17 mouse cellular contexts compared by ENCODE assay signal in the genomic region with DNA sequence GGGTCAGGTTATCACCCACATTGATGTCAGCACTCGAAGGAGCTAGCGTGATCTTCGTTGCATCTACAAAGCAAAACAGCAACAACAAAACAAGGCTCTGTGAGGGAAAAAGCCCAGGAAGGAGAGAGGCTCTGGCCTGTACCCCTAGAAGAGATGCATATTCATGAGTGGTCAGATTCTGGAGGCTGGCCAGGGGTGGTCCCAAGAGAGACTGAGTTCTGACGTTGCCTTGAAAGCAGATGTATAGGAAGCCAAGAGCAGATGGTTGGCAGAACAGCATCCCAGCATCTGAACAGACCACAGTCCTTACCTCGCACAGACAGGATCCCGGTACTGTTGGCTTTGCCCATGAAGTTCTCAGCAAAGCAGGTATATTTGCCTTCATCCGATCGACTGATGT. TPM values are rescaled to one million over a fixed set of nuclear protein-coding genes. Genes with fewer than 3 reads are reported as not detected.
DNase-seq lines count a peak whose midpoint lies in the region; ATAC-seq and TF ChIP-seq lines count a peak whose summit lies in the region.
"Had no signal": no experiment of that assay in that cellular context is flagged by ENCODE, and none has a peak within 500 bp of the region (broad histone marks: within the 10 kb centered on the region; RNA-seq: fewer than 3 reads in every experiment).

No protein-coding gene starts in this region.

- ATAC-seq in hindbrain, embryonic 13.5 days (ENCODE audit: low FRiP score), result no peak
- no peak for ATAC-seq in hindbrain, embryonic 16.5 days
- ATAC-seq in midbrain, postnatal 0 days (ENCODE audit: low FRiP score), result no peak
- ATAC-seq in midbrain, embryonic 15.5 days (replicated peaks), result no peak
- ATAC-seq: inflammation-experienced regulatory T-cells, adult 6 months had no signal

- peaks cover 26% of the 10 kb centered on the region for H3K4me1 ChIP-seq in hindbrain, embryonic 13.5 days (replicated peaks)
- peaks cover 7% of the 10 kb centered on the region for H3K4me1 ChIP-seq in hindbrain, embryonic 16.5 days (ENCODE audit: control insufficient read depth, insufficient read depth, low read depth, low read length)
- no peaks in the 10 kb centered on the region for H3K4me1 ChIP-seq in midbrain, postnatal 0 days (ENCODE audit: insufficient read depth, low read length)
- peaks cover 19% of the 10 kb centered on the region for H3K4me1 ChIP-seq in midbrain, embryonic 15.5 days

- no peak overlapping the region for H3K9ac ChIP-seq in hindbrain, embryonic 13.5 days
- H3K9ac ChIP-seq in hindbrain, embryonic 16.5 days (ENCODE audit: low read depth, low read length), result no peak overlapping the region
- no peak overlapping the region for H3K9ac ChIP-seq in midbrain, postnatal 0 days (replicated peaks; ENCODE audit: low read length, poor library complexity, severe bottlenecking)
- no peak overlapping the region for H3K9ac ChIP-seq in midbrain, embryonic 15.5 days
- H3K9ac ChIP-seq: heart, embryonic 15.5 days; liver, embryonic 14.5 days; lung, embryonic 14.5 days had no signal

- no peaks in the 10 kb centered on the region; the same call in 1 of the 2 replicates for H3K27me3 ChIP-seq in hindbrain, embryonic 13.5 days
- H3K27me3 ChIP-seq in hindbrain, embryonic 16.5 days (replicated peaks; ENCODE audit: control insufficient read depth, insufficient read depth, low read length), result no peaks in the 10 kb centered on the region
- H3K27me3 ChIP-seq in midbrain, postnatal 0 days (ENCODE audit: insufficient read depth, low read length), result no peaks in the 10 kb centered on the region
- no peaks in the 10 kb centered on the region for H3K27me3 ChIP-seq in midbrain, embryonic 15.5 days (replicated peaks)

- peaks cover 68% of the 10 kb centered on the region for H3K36me3 ChIP-seq in hindbrain, embryonic 13.5 days
- H3K36me3 ChIP-seq in hindbrain, embryonic 16.5 days (ENCODE audit: control insufficient read depth, insufficient read depth, low read length), result peaks cover 19% of the 10 kb centered on the region
- peaks cover 56% of the 10 kb centered on the region for H3K36me3 ChIP-seq in midbrain, postnatal 0 days (ENCODE audit: insufficient read depth, low read length)
- H3K36me3 ChIP-seq in midbrain, embryonic 15.5 days (replicated peaks), result no peaks in the 10 kb centered on the region; the same call in 1 of the 2 replicates
- H3K36me3 ChIP-seq: embryonic facial prominence, embryonic 10.5 days; heart, embryonic 15.5 days had no signal

- H3K27ac ChIP-seq in hindbrain, embryonic 13.5 days, result 0 out of 2 replicates have a peak overlapping the region, but pooled peaks have one; percentile 13
- no peak overlapping the region for H3K27ac ChIP-seq in hindbrain, embryonic 16.5 days (ENCODE audit: low read depth, low read length)
- H3K27ac ChIP-seq in midbrain, postnatal 0 days (ENCODE audit: low read depth, low read length), result no peak overlapping the region
- no peak overlapping the region for H3K27ac ChIP-seq in midbrain, embryonic 15.5 days
- H3K27ac ChIP-seq: embryonic facial prominence, embryonic 10.5 days; heart, embryonic 15.5 days; liver, embryonic 14.5 days had no signal

- H3K9me3 ChIP-seq in hindbrain, embryonic 13.5 days, result no peaks in the 10 kb centered on the region
- no peaks in the 10 kb centered on the region for H3K9me3 ChIP-seq in hindbrain, embryonic 16.5 days (ENCODE audit: control insufficient read depth, low read length)
- H3K9me3 ChIP-seq in midbrain, postnatal 0 days (ENCODE audit: low read length), result no peaks in the 10 kb centered on the region
- H3K9me3 ChIP-seq in midbrain, embryonic 15.5 days, result no peaks in the 10 kb centered on the region
- H3K9me3 ChIP-seq: embryonic facial prominence, embryonic 10.5 days; heart, embryonic 15.5 days had no signal

- TF ChIP-seq CTCF in midbrain, postnatal 0 days (IDR thresholded peaks at IDR 0.05), result no peak

- no peak overlapping the region for H3K4me2 ChIP-seq in hindbrain, embryonic 13.5 days
- no peak overlapping the region for H3K4me2 ChIP-seq in hindbrain, embryonic 16.5 days (ENCODE audit: low read length)
- H3K4me2 ChIP-seq in midbrain, postnatal 0 days (ENCODE audit: low read depth, low read length, poor library complexity, severe bottlenecking), result no peak overlapping the region
- H3K4me2 ChIP-seq in midbrain, embryonic 15.5 days, result no peak overlapping the region
- H3K4me2 ChIP-seq: heart, embryonic 15.5 days; lung, embryonic 14.5 days had no signal

- H3K4me3 ChIP-seq in hindbrain, embryonic 13.5 days, result no peak overlapping the region
- H3K4me3 ChIP-seq in hindbrain, embryonic 16.5 days (ENCODE audit: low read length), result no peak overlapping the region
- no peak overlapping the region for H3K4me3 ChIP-seq in midbrain, postnatal 0 days (ENCODE audit: low read depth, low read length)
- no peak overlapping the region for H3K4me3 ChIP-seq in midbrain, embryonic 15.5 days
- H3K4me3 ChIP-seq: embryonic facial prominence, embryonic 10.5 days; heart, embryonic 15.5 days had no signal

- DNase-seq in cerebellum, postnatal 14 days, result peak; percentile 63 to 74
- no peak for DNase-seq in cerebellum, adult 9-10 months
- peak; percentile 50 for DNase-seq in midbrain, postnatal 0 days (ENCODE audit: low spot score)
- DNase-seq in liver, result no peak
- DNase-seq: adrenal gland, adult 2 months; heart, postnatal 36 days; kidney, adult 18-20 months; kidney, postnatal 4 days; lung, embryonic 14.5 days had no signal

- 76% methylated on average over 8 of the region's 8 CpGs for WGBS in hindbrain, embryonic 13.5 days
- 69% methylated on average over 8 of the region's 8 CpGs for WGBS in hindbrain, embryonic 16.5 days
- 79% methylated on average over 8 of the region's 8 CpGs for WGBS in midbrain, postnatal 0 days
- 67% methylated on average over 8 of the region's 8 CpGs for WGBS in midbrain, embryonic 15.5 days

RNA-seq across cellular contexts. Expression of a gene that starts 17.0 kb away (rescaled TPM):
- polyA plus RNA-seq in hindbrain, embryonic 13.5 days (2015; fragmentation: Nextera tagmentation; extraction: Ambion mirVana), result 0.97 and 1.0 TPM in 2 replicates
- 0.56 and 0.95 TPM in 2 replicates for polyA plus RNA-seq in hindbrain, embryonic 16.5 days (2015; fragmentation: Nextera tagmentation; extraction: Ambion mirVana)
- total RNA-seq in midbrain, postnatal 0 days (2014; rRNA removed), result 0.38 and 1.4 TPM in 2 replicates
- polyA plus RNA-seq in midbrain, postnatal 0 days (2015; fragmentation: Nextera tagmentation; extraction: Ambion mirVana), result 0.81 and 0.96 TPM in 2 replicates
- polyA plus RNA-seq in midbrain, embryonic 15.5 days (2015; fragmentation: Nextera tagmentation; extraction: Ambion mirVana), result 0.99 and 1.0 TPM in 2 replicates

RNA-seq across cellular contexts. Expression of a gene that starts 20.0 kb away (rescaled TPM):
- 57.6 and 67.5 TPM in 2 replicates for polyA plus RNA-seq in hindbrain, embryonic 13.5 days (2015; fragmentation: Nextera tagmentation; extraction: Ambion mirVana)
- 24.3 and 31.0 TPM in 2 replicates for polyA plus RNA-seq in hindbrain, embryonic 16.5 days (2015; fragmentation: Nextera tagmentation; extraction: Ambion mirVana)
- total RNA-seq in midbrain, postnatal 0 days (2014; rRNA removed), result 55.4 and 69.2 TPM in 2 replicates
- 14.7 and 15.6 TPM in 2 replicates for polyA plus RNA-seq in midbrain, postnatal 0 days (2015; fragmentation: Nextera tagmentation; extraction: Ambion mirVana)
- 38.9 and 44.0 TPM in 2 replicates for polyA plus RNA-seq in midbrain, embryonic 15.5 days (2015; fragmentation: Nextera tagmentation; extraction: Ambion mirVana)
- total RNA-seq: adrenal gland, adult 2 months; megakaryocyte, adult 5-6 weeks had no signal
- polyA plus RNA-seq: inflammation-experienced regulatory T-cells, adult 6 months had no signal

RNA-seq across cellular contexts. Expression of a gene that starts 45.9 kb away (rescaled TPM):
- 47.8 and 48.0 TPM in 2 replicates for polyA plus RNA-seq in hindbrain, embryonic 13.5 days (2015; fragmentation: Nextera tagmentation; extraction: Ambion mirVana)
- 36.4 and 45.2 TPM in 2 replicates for polyA plus RNA-seq in hindbrain, embryonic 16.5 days (2015; fragmentation: Nextera tagmentation; extraction: Ambion mirVana)
- 22.6 and 31.4 TPM in 2 replicates for total RNA-seq in midbrain, postnatal 0 days (2014; rRNA removed)
- polyA plus RNA-seq in midbrain, postnatal 0 days (2015; fragmentation: Nextera tagmentation; extraction: Ambion mirVana), result 25.5 and 25.8 TPM in 2 replicates
- 46.5 and 50.3 TPM in 2 replicates for polyA plus RNA-seq in midbrain, embryonic 15.5 days (2015; fragmentation: Nextera tagmentation; extraction: Ambion mirVana)

Comparison
In these comparisons a context has a peak if more than half of its experiments do, and no peak if none do; other contexts are left out.
1. DNase-seq: peak in cerebellum, postnatal 14 days (2 of 2) and midbrain, postnatal 0 days (single experiment); none in cerebellum, adult 9-10 months (single experiment) and liver (single experiment).